Mouse (Mus musculus): ENCODE results near the gene Gm10096. TPM values are rescaled to one million over a fixed set of nuclear protein-coding genes. Genes with fewer than 3 reads are reported as not detected.
"Not testable (repeated sequence)": the region's sequence is repeated elsewhere in the genome, so short reads cannot be mapped to it uniquely, and the experiment has no call there.

Gene Gm10096
- not detected for total RNA-seq (2021)
- long read RNA-seq, experiment 1: 0 reads
- long read RNA-seq, experiment 2: 0 reads

DNA sequence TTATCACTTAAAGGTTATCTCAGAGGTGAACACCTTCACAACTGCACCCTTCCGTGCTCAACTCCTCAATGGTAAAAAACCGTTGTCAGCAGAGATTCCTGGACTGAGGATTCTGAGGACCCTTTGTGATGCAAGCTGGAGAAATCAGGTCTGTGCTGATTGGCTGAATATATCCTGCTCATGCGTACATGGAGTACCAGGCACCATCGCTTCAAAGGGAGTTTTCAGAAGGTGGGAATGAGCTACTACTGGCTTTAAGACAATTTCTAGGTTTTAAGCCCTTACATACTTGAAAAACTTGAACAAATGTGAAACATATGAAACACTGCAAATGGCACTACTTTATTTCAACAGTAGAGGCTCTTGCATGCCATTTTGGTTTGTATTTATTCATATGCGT is at the start of gene Gm10096:
Gm10096 (minus strand) TSS at position 101 of the 400 bp plus-strand sequence.
- DNase-seq (ENCODE audit: low spot score): not testable (repeated sequence)
